7 mouse cellular contexts compared by ENCODE assay signal in genomic region chr6:70791824-70792535, GRCm38 (mm10). TPM values are rescaled to one million over a fixed set of nuclear protein-coding genes. Genes with fewer than 3 reads are reported as not detected.
DNase-seq lines count a peak whose midpoint lies in the region; ATAC-seq and TF ChIP-seq lines count a peak whose summit lies in the region.

Gene Rpia (minus strand): TSS chr6:70792232.

- H3K4me3 ChIP-seq in embryonic facial prominence, embryonic 12.5 days: peak within 1 kb of the TSS; percentile 69
- peak within 1 kb of the TSS; percentile 67 for H3K4me3 ChIP-seq in kidney, adult 2 months (ENCODE audit: insufficient read depth, low read depth, low read length)
- peak within 1 kb of the TSS; percentile 65 for H3K4me3 ChIP-seq in limb, embryonic 12.5 days (replicated peaks)
- H3K4me3 ChIP-seq in midbrain, embryonic 15.5 days: peak within 1 kb of the TSS; percentile 85
- H3K4me3 ChIP-seq in spleen, adult 2 months (ENCODE audit: extremely low read depth, insufficient read depth, insufficient read length): peak within 1 kb of the TSS; percentile 93

- H3K4me1 ChIP-seq in embryonic facial prominence, embryonic 12.5 days: peaks cover 15% of the 10 kb centered on the region
- H3K4me1 ChIP-seq in kidney, adult 2 months (ENCODE audit: control insufficient read depth, insufficient read depth, low read length): peaks cover 5% of the 10 kb centered on the region
- peaks cover 20% of the 10 kb centered on the region for H3K4me1 ChIP-seq in limb, embryonic 12.5 days (replicated peaks)
- H3K4me1 ChIP-seq in midbrain, embryonic 15.5 days: peaks cover 19% of the 10 kb centered on the region
- no peaks in the 10 kb centered on the region; the same call in none of the 2 replicates for H3K4me1 ChIP-seq in spleen, adult 2 months (ENCODE audit: control insufficient read depth, insufficient read depth, insufficient read length)

- H3K27me3 ChIP-seq in embryonic facial prominence, embryonic 12.5 days: no peaks in the 10 kb centered on the region
- H3K27me3 ChIP-seq in kidney, adult 2 months (replicated peaks; ENCODE audit: control insufficient read depth, insufficient read depth, low read length): no peaks in the 10 kb centered on the region
- no peaks in the 10 kb centered on the region for H3K27me3 ChIP-seq in limb, embryonic 12.5 days
- no peaks in the 10 kb centered on the region for H3K27me3 ChIP-seq in midbrain, embryonic 15.5 days (replicated peaks)
- no peaks in the 10 kb centered on the region for H3K27me3 ChIP-seq in spleen, adult 2 months (ENCODE audit: control insufficient read depth, insufficient read depth, low read length)

- 0 out of 2 replicates have a peak, but pooled peaks have one; percentile 24 for TF ChIP-seq CTCF in kidney, adult 2 months (conservative IDR thresholded peaks at IDR 0.05; ENCODE audit: insufficient read depth, insufficient read length, low read depth, low read length)
- TF ChIP-seq CTCF in spleen, adult 2 months (IDR thresholded peaks at IDR 0.05; ENCODE audit: extremely low read depth, insufficient read depth, insufficient read length, insufficient replicate concordance): peak; percentile 39; the same call in 1 of the 2 replicates

- ATAC-seq in embryonic facial prominence, embryonic 12.5 days (ENCODE audit: insufficient number of reproducible peaks, insufficient read depth, low FRiP score, low TSS enrichment): peak; percentile 97
- peak; percentile 97 for ATAC-seq in limb, embryonic 12.5 days (ENCODE audit: insufficient number of reproducible peaks, insufficient read depth, low FRiP score, low TSS enrichment, low read depth)
- peak; percentile 98 for ATAC-seq in midbrain, embryonic 15.5 days (replicated peaks)

- 0 out of 2 replicates have a peak, but pooled peaks cover 8% of the 10 kb centered on the region for H3K36me3 ChIP-seq in embryonic facial prominence, embryonic 12.5 days
- H3K36me3 ChIP-seq in kidney, adult 2 months (ENCODE audit: control insufficient read depth, insufficient read depth, low read length): no peaks in the 10 kb centered on the region
- H3K36me3 ChIP-seq in limb, embryonic 12.5 days: peaks cover 5% of the 10 kb centered on the region; the same call in 1 of the 2 replicates
- H3K36me3 ChIP-seq in midbrain, embryonic 15.5 days (replicated peaks): no peaks in the 10 kb centered on the region
- H3K36me3 ChIP-seq in spleen, adult 2 months (ENCODE audit: control insufficient read depth, insufficient read depth, low read length): no peaks in the 10 kb centered on the region

- peak within 1 kb of the TSS; percentile 87 for H3K4me2 ChIP-seq in embryonic facial prominence, embryonic 12.5 days (replicated peaks)
- peak within 1 kb of the TSS; percentile 81 for H3K4me2 ChIP-seq in limb, embryonic 12.5 days
- H3K4me2 ChIP-seq in midbrain, embryonic 15.5 days: peak within 1 kb of the TSS; percentile 81

- DNase-seq in adrenal gland, postnatal 25 days: peak; percentile 99
- DNase-seq in heart, adult 18-20 months: peak; percentile 99 to 100
- peak; percentile 99 for DNase-seq in kidney, adult 2 months
- DNase-seq in spleen, adult 2 months (ENCODE audit: low read depth in 1 of 2, low spot score in 2 of 2): peak; percentile 92 to 98

- TF ChIP-seq POLR2A in kidney, adult 2 months (IDR thresholded peaks at IDR 0.05; ENCODE audit: low read depth, low read length): peak; percentile 6
- TF ChIP-seq POLR2A in spleen, adult 2 months (IDR thresholded peaks at IDR 0.05; ENCODE audit: low read depth, low read length): peak; percentile 48; the same call in 1 of the 2 replicates

- WGBS in embryonic facial prominence, embryonic 12.5 days: under 1% methylated on average over 62 of the region's 62 CpGs
- WGBS in kidney, adult 2 months: 1% methylated on average over 62 of the region's 62 CpGs
- WGBS in limb, embryonic 12.5 days: under 1% methylated on average over 45 of the region's 62 CpGs
- under 1% methylated on average over 62 of the region's 62 CpGs for WGBS in midbrain, embryonic 15.5 days
- WGBS in spleen, adult 2 months: under 1% methylated on average over 50 of the region's 62 CpGs

- H3K9ac ChIP-seq in embryonic facial prominence, embryonic 12.5 days: peak within 1 kb of the TSS; percentile 74
- H3K9ac ChIP-seq in limb, embryonic 12.5 days (replicated peaks): peak within 1 kb of the TSS; percentile 66
- H3K9ac ChIP-seq in midbrain, embryonic 15.5 days: peak within 1 kb of the TSS; percentile 76

- H3K9me3 ChIP-seq in embryonic facial prominence, embryonic 12.5 days: no peaks in the 10 kb centered on the region
- H3K9me3 ChIP-seq in limb, embryonic 12.5 days: no peaks in the 10 kb centered on the region
- H3K9me3 ChIP-seq in midbrain, embryonic 15.5 days: no peaks in the 10 kb centered on the region

- peak within 1 kb of the TSS; percentile 79 for H3K27ac ChIP-seq in embryonic facial prominence, embryonic 12.5 days
- H3K27ac ChIP-seq in kidney, adult 2 months (ENCODE audit: insufficient read depth, low read depth, low read length): 0 out of 2 replicates have a peak within 1 kb of the TSS, but pooled peaks have one; percentile 41
- H3K27ac ChIP-seq in limb, embryonic 12.5 days: peak within 1 kb of the TSS; percentile 85
- H3K27ac ChIP-seq in midbrain, embryonic 15.5 days: peak within 1 kb of the TSS; percentile 74
- H3K27ac ChIP-seq in spleen, adult 2 months (ENCODE audit: insufficient read depth, low read length): peak within 1 kb of the TSS; percentile 70

RNA-seq across cellular contexts. Expression of gene Rpia, which starts in this region (rescaled TPM):
- total RNA-seq in adrenal gland, postnatal 25 days (2021): 22.0 and 26.2 TPM in 2 replicates
- 3.4 and 3.5 TPM in 2 replicates for polyA plus RNA-seq in embryonic facial prominence, embryonic 12.5 days (2016; fragmentation: Nextera tagmentation; extraction: Ambion mirVana)
- total RNA-seq in heart, adult 18-20 months (2021): 10 to 100 TPM; 13.2 to 15.5 TPM
- 10.2 and 15.0 TPM in 2 replicates for polyA plus RNA-seq in kidney, adult 2 months (2012; rRNA removed)
- 3.5 TPM in 2 replicates for polyA plus RNA-seq in limb, embryonic 12.5 days (2016; fragmentation: Nextera tagmentation; extraction: Ambion mirVana)
- 2.6 and 3.0 TPM in 2 replicates for polyA plus RNA-seq in midbrain, embryonic 15.5 days (2015; fragmentation: Nextera tagmentation; extraction: Ambion mirVana)
- 12.7 and 15.1 TPM in 2 replicates for polyA plus RNA-seq in spleen, adult 2 months (2012; rRNA removed)

Comparison
In these comparisons a context has a peak if more than half of its experiments do, and no peak if none do; other contexts are left out.
1. Peak in every context shown above with its lines: DNase-seq, ATAC-seq, H3K4me3 ChIP-seq and H3K27ac ChIP-seq.